Mouse (Mus musculus) ES-Bruce4 (cell line): ENCODE measurements around the gene Gm7168. TPM values are rescaled to one million over a fixed set of nuclear protein-coding genes. Genes with fewer than 3 reads are reported as not detected.
"Not testable (repeated sequence)": the region's sequence is repeated elsewhere in the genome, so short reads cannot be mapped to it uniquely, and the experiment has no call there.

Experiments used
- H3K27ac ChIP-seq: 2 replicates; pipeline ENCODE4 v1.5.1; 2012; ENCODE audit warnings: low read length, inconsistent platforms; ENCODE audit not compliant: insufficient read depth
- H3K27me3 ChIP-seq: 2 replicates; pipeline ENCODE4 v1.6.1; 2012; ENCODE audit warnings: mild to moderate bottlenecking, low read length, inconsistent platforms; ENCODE audit not compliant: control insufficient read depth, poor library complexity, insufficient read depth, severe bottlenecking
- H3K36me3 ChIP-seq: 2 replicates; pipeline ENCODE4 v1.6.1; 2012; ENCODE audit warnings: inconsistent platforms, mild to moderate bottlenecking, low read length, moderate library complexity; ENCODE audit not compliant: control insufficient read depth, poor library complexity, insufficient read depth, severe bottlenecking
- H3K4me1 ChIP-seq: one replicate; pipeline ENCODE4 v1.8.1; 2011; ENCODE audit warnings: low read length; ENCODE audit not compliant: control insufficient read depth, insufficient read depth
- H3K4me3 ChIP-seq: 2 replicates; pipeline ENCODE4 v1.5.1; 2011; ENCODE audit warnings: low read depth, mild to moderate bottlenecking, low read length
- H3K9ac ChIP-seq: 2 replicates; pipeline ENCODE4 v1.6.1; 2012; ENCODE audit warnings: low read depth, mild to moderate bottlenecking, inconsistent platforms; ENCODE audit not compliant: poor library complexity, severe bottlenecking
- H3K9me3 ChIP-seq: replicated peaks from 2 replicates; pipeline ENCODE4 v1.6.1; 2012; ENCODE audit warnings: mild to moderate bottlenecking, low read length, inconsistent platforms; ENCODE audit not compliant: control insufficient read depth, poor library complexity, insufficient read depth, severe bottlenecking
- CTCF ChIP-seq: IDR thresholded peaks from one replicate; pipeline ENCODE4 v1.8.1; 2011; ENCODE audit warnings: low read depth, low read length
- EP300 ChIP-seq: IDR thresholded peaks from 2 replicates; pipeline ENCODE4 v1.6.1; 2011; ENCODE audit warnings: low read depth, low read length; ENCODE audit not compliant: insufficient read depth
- POLR2A ChIP-seq: IDR thresholded peaks from one replicate; pipeline ENCODE4 v1.8.1; 2011; ENCODE audit warnings: low read length; ENCODE audit not compliant: insufficient read depth
- polyA plus RNA-seq: library from polyadenylated mRNA; stranded (reverse); fragments of >200 nt; gene quantifications from 2 replicates; pipeline ENCODE4 v1.2.4, GENCODE M21; 2011; ENCODE audit warnings: low read depth; ENCODE audit not compliant: missing spikeins, insufficient read depth, insufficient read length

The Gm7168 gene
- polyA plus RNA-seq: not detected in 2 replicates

DNA sequence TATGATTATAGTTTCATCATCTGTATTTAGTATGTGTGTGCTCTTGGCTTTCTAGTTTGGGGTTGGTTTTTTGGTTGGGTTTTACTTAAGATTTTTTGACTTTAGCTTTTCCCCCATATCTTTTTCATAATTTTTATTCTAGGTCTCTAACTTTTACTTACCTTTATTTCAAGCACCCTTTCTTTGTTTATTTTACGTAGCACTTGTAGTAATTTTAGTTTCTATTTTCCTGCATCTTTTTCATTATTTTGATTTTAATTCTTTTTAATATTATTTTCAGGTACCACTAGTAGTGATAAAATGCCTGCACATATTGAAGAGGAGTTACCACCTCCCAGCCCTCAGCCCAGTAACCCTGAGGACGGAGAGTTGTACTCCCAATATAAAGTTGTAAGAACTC lies at the start of gene Gm7168:
Gene Gm7168, plus strand, starts transcription at position 301 of the 400 bp plus-strand sequence.
- not testable (repeated sequence) for H3K4me3 ChIP-seq, H3K36me3 ChIP-seq, H3K9ac ChIP-seq, H3K4me1 ChIP-seq, H3K27ac ChIP-seq, H3K27me3 ChIP-seq, H3K9me3 ChIP-seq

DNA sequence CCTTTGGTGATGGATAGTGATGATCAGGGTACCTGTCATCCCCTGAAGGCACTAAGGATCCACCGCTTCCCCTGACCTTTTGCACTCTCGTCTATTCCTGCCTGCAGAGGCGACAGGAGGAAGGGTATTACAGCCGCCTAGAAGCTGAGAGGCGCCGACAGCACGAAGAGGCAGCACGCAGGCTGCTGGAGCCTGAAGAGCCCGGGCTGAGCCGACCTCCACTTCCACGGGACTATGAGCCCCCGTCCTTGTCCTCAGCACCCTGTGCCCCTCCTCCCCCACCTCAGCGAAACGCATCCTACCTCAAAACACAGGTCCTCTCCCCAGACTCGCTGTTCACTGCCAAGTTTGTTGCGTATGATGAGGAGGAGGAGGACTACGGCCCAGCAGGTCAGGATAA lies 49.3 kb upstream of the Gm7168 start:
- TF ChIP-seq POLR2A (no peak), CTCF (no peak), EP300 (no peak)
- no peak overlapping the region for H3K4me3 ChIP-seq
- no peaks in the 10 kb centered on the region for H3K4me1 ChIP-seq
- no peak overlapping the region for H3K27ac ChIP-seq
- H3K27me3 ChIP-seq: no peaks in the 10 kb centered on the region
- H3K9ac ChIP-seq: no peak overlapping the region
- H3K9me3 ChIP-seq: no peaks in the 10 kb centered on the region
- H3K36me3 ChIP-seq: peaks cover 24% of the 10 kb centered on the region

DNA sequence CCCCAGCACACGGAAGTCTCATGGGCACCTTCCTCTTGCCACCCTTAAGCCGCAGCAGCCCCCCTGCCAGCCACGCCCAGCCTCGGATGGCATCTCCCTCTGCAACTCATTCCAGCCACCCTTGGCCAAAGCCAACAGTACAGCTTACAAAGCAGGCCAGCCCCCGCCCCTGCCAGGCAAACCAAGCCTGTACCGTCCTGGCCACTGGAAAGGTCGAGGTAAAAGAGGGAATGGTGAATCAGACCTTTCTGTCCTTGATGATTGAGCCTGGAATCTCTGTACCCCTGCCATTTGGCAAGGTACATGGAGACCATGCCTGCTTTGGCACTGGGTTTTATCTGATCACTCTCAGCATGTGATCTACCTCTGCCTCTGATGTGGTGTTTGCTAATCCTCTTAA lies 48.9 kb upstream of the Gm7168 start:
- H3K36me3 ChIP-seq: peaks cover 25% of the 10 kb centered on the region

DNA sequence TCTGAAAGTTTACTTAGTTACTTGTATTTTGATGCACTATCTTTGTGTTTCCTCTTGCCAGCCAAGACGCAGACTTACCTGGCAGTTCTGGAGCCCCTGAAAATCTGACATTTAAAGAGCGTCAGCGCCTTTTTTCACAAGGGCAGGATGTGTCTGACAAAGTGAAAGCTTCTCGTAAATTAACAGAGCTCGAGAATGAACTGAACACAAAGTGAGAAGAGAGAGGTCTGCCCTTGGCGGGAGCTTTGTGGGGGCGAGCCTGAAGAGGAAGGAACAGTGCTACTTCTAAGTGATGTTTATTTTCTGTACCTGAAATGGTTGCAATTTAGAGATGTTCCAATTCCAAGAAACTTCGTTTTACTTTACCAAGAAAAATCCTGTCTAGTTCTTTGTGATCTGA lies 44.4 kb upstream of the Gm7168 start:
- Histone ChIP-seq H3K27ac (no peak overlapping the region), H3K27me3 (no peaks in the 10 kb centered on the region), H3K9me3 (no peaks in the 10 kb centered on the region), H3K4me3 (no peak overlapping the region), H3K4me1 (no peaks in the 10 kb centered on the region), H3K9ac (no peak overlapping the region), H3K36me3 (peaks cover 13% of the 10 kb centered on the region)
- TF ChIP-seq CTCF (no peak), EP300 (no peak), POLR2A (no peak)

More for the DNA sequence above, 48.9 kb upstream of the Gm7168 start:
- no peak overlapping the region for H3K27ac ChIP-seq
- H3K4me3 ChIP-seq: no peak overlapping the region
- no peaks in the 10 kb centered on the region for H3K27me3 ChIP-seq
- no peaks in the 10 kb centered on the region for H3K9me3 ChIP-seq
- H3K4me1 ChIP-seq: no peaks in the 10 kb centered on the region
- H3K9ac ChIP-seq: no peak overlapping the region
- no peak for TF ChIP-seq CTCF
- TF ChIP-seq POLR2A: no peak

DNA sequence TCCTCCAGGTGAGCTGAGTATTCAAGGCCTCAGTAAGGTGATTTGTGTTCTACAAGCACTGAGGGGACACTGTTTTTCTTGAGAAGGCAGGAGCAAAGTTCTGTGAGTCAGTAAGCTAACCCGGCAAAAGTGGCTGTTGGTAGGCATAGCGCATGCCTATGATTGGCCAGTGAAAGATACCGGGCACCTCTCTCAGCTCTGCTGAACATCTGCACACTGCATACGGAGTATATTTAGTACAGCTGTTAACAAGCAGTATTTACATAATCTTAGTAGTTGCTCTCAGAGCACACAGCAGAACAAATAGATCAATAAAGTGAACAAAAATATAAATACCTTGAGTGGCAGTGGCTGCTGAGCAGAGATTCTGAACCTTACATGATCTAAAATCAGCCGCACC lies 41.1 kb upstream of the Gm7168 start:
- Histone ChIP-seq H3K27me3 (no peaks in the 10 kb centered on the region), H3K4me1 (no peaks in the 10 kb centered on the region), H3K4me3 (no peak overlapping the region), H3K9ac (no peak overlapping the region), H3K9me3 (no peaks in the 10 kb centered on the region), H3K36me3 (peaks cover 11% of the 10 kb centered on the region), H3K27ac (no peak overlapping the region)
- TF ChIP-seq CTCF (no peak), EP300 (no peak), POLR2A (no peak)

DNA sequence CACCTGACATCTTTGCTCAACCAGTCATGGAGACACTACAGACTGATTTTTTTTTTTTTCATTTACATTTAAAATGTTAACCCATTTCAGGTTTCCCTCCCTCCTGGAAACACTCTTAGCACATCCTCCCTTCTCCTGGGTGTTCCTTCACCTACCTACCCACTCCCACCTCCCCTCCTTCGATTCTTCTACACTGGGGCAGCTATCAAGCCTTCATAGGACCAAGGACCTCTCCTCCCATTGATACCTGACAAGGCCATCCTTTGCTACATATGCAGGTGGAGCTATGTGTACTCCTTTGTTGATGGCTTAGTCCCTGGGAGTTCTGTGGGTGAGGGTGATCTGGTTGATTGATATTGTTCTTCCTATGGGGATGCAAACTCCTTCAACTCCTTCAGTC lies 40.5 kb upstream of the Gm7168 start:
- Histone ChIP-seq H3K4me3 (no peak overlapping the region), H3K27me3 (no peaks in the 10 kb centered on the region), H3K36me3 (peaks cover 9% of the 10 kb centered on the region), H3K27ac (no peak overlapping the region), H3K9ac (no peak overlapping the region), H3K4me1 (no peaks in the 10 kb centered on the region), H3K9me3 (no peaks in the 10 kb centered on the region)
- TF ChIP-seq EP300 (no peak), POLR2A (no peak), CTCF (no peak)

DNA sequence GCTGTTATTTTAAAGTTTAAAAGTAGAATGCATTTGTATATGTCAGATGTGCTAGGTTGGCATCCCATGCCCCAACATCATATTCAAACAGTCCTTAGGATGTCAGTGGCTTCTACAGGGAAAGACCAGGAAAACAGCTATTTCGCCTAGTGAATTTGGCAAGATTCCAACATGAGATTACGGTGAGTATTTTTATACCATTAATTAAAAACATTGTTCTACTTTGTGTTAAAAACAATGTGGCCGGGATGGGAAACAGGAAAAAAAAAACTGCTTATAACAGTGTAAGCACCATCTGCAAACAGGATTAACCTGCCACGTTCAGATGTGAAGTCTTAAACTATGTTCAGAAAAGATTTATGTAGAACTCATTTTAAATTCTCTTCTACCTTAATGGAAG lies 34.2 kb upstream of the Gm7168 start:
- Histone ChIP-seq H3K27ac (no peak overlapping the region), H3K9me3 (no peaks in the 10 kb centered on the region), H3K9ac (no peak overlapping the region), H3K27me3 (no peaks in the 10 kb centered on the region), H3K4me1 (no peaks in the 10 kb centered on the region), H3K4me3 (no peak overlapping the region), H3K36me3 (no peaks in the 10 kb centered on the region)
- TF ChIP-seq CTCF (no peak), POLR2A (no peak), EP300 (no peak)
